Mouse (Mus musculus) forebrain, embryonic 15.5 days (tissue): ENCODE data around the gene Nr1i3. TPM values are rescaled to one million over a fixed set of nuclear protein-coding genes. Genes with fewer than 3 reads are reported as not detected.

Source experiments
- ATAC-seq: fragments of 200-750 bp; cut with Nextera tagmentation; replicated peaks from 2 replicates; pipeline ENCODE4 v1.8.0; 2017; ENCODE audit warnings: mild to moderate bottlenecking, moderate TSS enrichment, moderate library complexity
- H3K27ac ChIP-seq: fragments of 300-500 bp; sonication (generic); replicated peaks from 2 replicates; pipeline ENCODE4 v1.5.1; 2015; ENCODE audit warnings: mild to moderate bottlenecking, inconsistent platforms
- H3K27me3 ChIP-seq: fragments of 300-500 bp; sonication (generic); 2 replicates; pipeline ENCODE4 v1.6.1; 2015; ENCODE audit warnings: inconsistent platforms
- H3K36me3 ChIP-seq: fragments of 300-500 bp; sonication (generic); 2 replicates; pipeline ENCODE4 v1.6.1; 2015; ENCODE audit warnings: mild to moderate bottlenecking, inconsistent platforms
- H3K4me1 ChIP-seq: fragments of 300-500 bp; sonication (generic); 2 replicates; pipeline ENCODE4 v1.6.1; 2015; ENCODE audit warnings: inconsistent platforms
- H3K4me2 ChIP-seq: fragments of 300-500 bp; sonication (generic); replicated peaks from 2 replicates; pipeline ENCODE4 v1.6.1; 2015; ENCODE audit warnings: mild to moderate bottlenecking, inconsistent platforms
- H3K4me3 ChIP-seq: fragments of 300-500 bp; sonication (generic); 2 replicates; pipeline ENCODE4 v1.5.1; 2015; ENCODE audit warnings: mild to moderate bottlenecking, inconsistent platforms
- H3K9ac ChIP-seq: fragments of 300-500 bp; sonication (generic); replicated peaks from 2 replicates; pipeline ENCODE4 v1.6.1; 2015; ENCODE audit warnings: mild to moderate bottlenecking, inconsistent platforms
- H3K9me3 ChIP-seq: fragments of 300-500 bp; sonication (generic); 2 replicates; pipeline ENCODE4 v1.6.1; 2016; ENCODE audit warnings: inconsistent platforms
- WGBS: fragments of 180-500 bp; shearing (Covaris S2); methylation state at CpG from one replicate; pipeline ENCODE4 v1.1.7; 2015; ENCODE audit warnings: mixed read lengths; 5-methylcytosine and 5-hydroxymethylcytosine counted together
- polyA plus RNA-seq: library from polyadenylated mRNA; unstranded; fragments of >200 nt; fragmentation: Nextera tagmentation; extraction: Ambion mirVana; gene quantifications from 2 replicates; pipeline ENCODE4 v1.2.1, GENCODE M21; 2015

Nr1i3 gene
- polyA plus RNA-seq, 1 experiment from 2014 or later, result 0.22 TPM

GRCm38 (mm10) chr1:171200769-171201168, 13.0 kb upstream of the Nr1i3 start:
- peaks cover 9% of the 10 kb centered on the region; the same call in 1 of the 2 replicates for H3K27me3 ChIP-seq
- no peak for ATAC-seq
- no peak overlapping the region for H3K4me2 ChIP-seq
- H3K36me3 ChIP-seq, result no peaks in the 10 kb centered on the region
- peaks cover 6% of the 10 kb centered on the region for H3K4me1 ChIP-seq
- H3K4me3 ChIP-seq, result no peak overlapping the region
- WGBS, result 98% methylated on average over 1 of the region's 1 CpGs
- H3K9ac ChIP-seq, result no peak overlapping the region
- H3K9me3 ChIP-seq, result no peaks in the 10 kb centered on the region
- no peak overlapping the region for H3K27ac ChIP-seq

- no peak for ATAC-seq
- H3K36me3 ChIP-seq, result no peaks in the 10 kb centered on the region
Measured at GRCm38 (mm10) chr1:171203471-171204248, 10.1 kb upstream of the Nr1i3 start.

GRCm38 (mm10) chr1:171204249-171204644, 9.5 kb upstream of the Nr1i3 start:
- Histone ChIP-seq H3K4me3 (no peak overlapping the region), H3K36me3 (no peaks in the 10 kb centered on the region), H3K4me1 (no peaks in the 10 kb centered on the region), H3K27me3 (no peaks in the 10 kb centered on the region), H3K9me3 (no peaks in the 10 kb centered on the region), H3K9ac (no peak overlapping the region), H3K4me2 (no peak overlapping the region), H3K27ac (no peak overlapping the region)
- ATAC-seq, result no peak
- WGBS, result 80% methylated on average over 7 of the region's 7 CpGs

More at GRCm38 (mm10) chr1:171203471-171204248, 10.1 kb upstream of the Nr1i3 start:
- Histone ChIP-seq H3K4me2 (no peak overlapping the region), H3K9me3 (no peaks in the 10 kb centered on the region), H3K4me3 (no peak overlapping the region), H3K4me1 (no peaks in the 10 kb centered on the region), H3K27ac (no peak overlapping the region), H3K27me3 (no peaks in the 10 kb centered on the region), H3K9ac (no peak overlapping the region)
- 54% methylated on average over 10 of the region's 11 CpGs for WGBS

- no peaks in the 10 kb centered on the region for H3K4me1 ChIP-seq
- no peak overlapping the region for H3K4me3 ChIP-seq
- H3K36me3 ChIP-seq, result no peaks in the 10 kb centered on the region
- H3K27me3 ChIP-seq, result no peaks in the 10 kb centered on the region
- H3K9ac ChIP-seq, result no peak overlapping the region
- no peak for ATAC-seq
- H3K9me3 ChIP-seq, result no peaks in the 10 kb centered on the region
- H3K27ac ChIP-seq, result no peak overlapping the region
- WGBS, result 51% methylated on average over 6 of the region's 6 CpGs
- no peak overlapping the region for H3K4me2 ChIP-seq
Measured at GRCm38 (mm10) chr1:171205704-171206493, 7.9 kb upstream of the Nr1i3 start.

GRCm38 (mm10) chr1:171209409-171209808, 4.4 kb upstream of the Nr1i3 start:
- Histone ChIP-seq H3K27ac (no peak overlapping the region), H3K36me3 (no peaks in the 10 kb centered on the region), H3K4me3 (no peak overlapping the region), H3K9me3 (no peaks in the 10 kb centered on the region), H3K27me3 (no peaks in the 10 kb centered on the region), H3K9ac (no peak overlapping the region), H3K4me1 (no peaks in the 10 kb centered on the region), H3K4me2 (no peak overlapping the region)
- no peak for ATAC-seq
- WGBS, result 15% methylated on average over 4 of the region's 4 CpGs

GRCm38 (mm10) chr1:171212854-171213253, 916 bp upstream of the Nr1i3 start:
- no peak overlapping the region for H3K4me2 ChIP-seq
- H3K4me3 ChIP-seq, result no peak overlapping the region
- 0 out of 2 replicates have a peak, but pooled peaks cover 2% of the 10 kb centered on the region for H3K36me3 ChIP-seq
- H3K27ac ChIP-seq, result no peak overlapping the region
- no peaks in the 10 kb centered on the region for H3K9me3 ChIP-seq
- no peak for ATAC-seq
- H3K4me1 ChIP-seq, result no peaks in the 10 kb centered on the region
- H3K9ac ChIP-seq, result no peak overlapping the region
- H3K27me3 ChIP-seq, result no peaks in the 10 kb centered on the region
- 39% methylated on average over 3 of the region's 3 CpGs for WGBS

GRCm38 (mm10) chr1:171216241-171216955, 2.6 kb downstream of the Nr1i3 start:
- Histone ChIP-seq H3K27me3 (no peaks in the 10 kb centered on the region), H3K4me2 (no peak overlapping the region), H3K4me1 (peaks cover 6% of the 10 kb centered on the region), H3K36me3 (peaks cover 19% of the 10 kb centered on the region; the same call in 1 of the 2 replicates), H3K27ac (no peak overlapping the region), H3K9me3 (no peaks in the 10 kb centered on the region), H3K4me3 (no peak overlapping the region), H3K9ac (no peak overlapping the region)
- ATAC-seq, result no peak
- 90% methylated on average over 18 of the region's 18 CpGs for WGBS

- H3K4me3 ChIP-seq, result peak overlapping the region; percentile 66
- peak overlapping the region; percentile 79 for H3K4me2 ChIP-seq
- no peaks in the 10 kb centered on the region for H3K27me3 ChIP-seq
- H3K36me3 ChIP-seq, result peaks cover 19% of the 10 kb centered on the region; the same call in 1 of the 2 replicates
- WGBS, result 7% methylated on average over 10 of the region's 10 CpGs
- H3K9ac ChIP-seq, result no peak overlapping the region
- ATAC-seq, result peak; percentile 12
- H3K4me1 ChIP-seq, result peaks cover 18% of the 10 kb centered on the region
- H3K27ac ChIP-seq, result no peak overlapping the region
- no peaks in the 10 kb centered on the region for H3K9me3 ChIP-seq
Measured at GRCm38 (mm10) chr1:171220871-171221270, 7.1 kb downstream of the Nr1i3 start.

- no peak for ATAC-seq
- H3K36me3 ChIP-seq, result peaks cover 19% of the 10 kb centered on the region; the same call in 1 of the 2 replicates
- no peaks in the 10 kb centered on the region for H3K27me3 ChIP-seq
- WGBS, result 6% methylated on average over 22 of the region's 22 CpGs
- peak overlapping the region; percentile 58 for H3K9ac ChIP-seq
- peak overlapping the region; percentile 66 for H3K4me3 ChIP-seq
- H3K4me2 ChIP-seq, result peak overlapping the region; percentile 79
- H3K9me3 ChIP-seq, result no peaks in the 10 kb centered on the region
- peak overlapping the region; percentile 47; the same call in 1 of the 2 replicates for H3K27ac ChIP-seq
- H3K4me1 ChIP-seq, result peaks cover 18% of the 10 kb centered on the region
Measured at GRCm38 (mm10) chr1:171221281-171222193, 7.8 kb downstream of the Nr1i3 start.

- H3K9me3 ChIP-seq, result no peaks in the 10 kb centered on the region
- peak; percentile 97 for ATAC-seq
- H3K4me2 ChIP-seq, result peak within 1 kb of the TSS; percentile 79
- peaks cover 18% of the 10 kb centered on the region; the same call in 1 of the 2 replicates for H3K36me3 ChIP-seq
- H3K9ac ChIP-seq, result peak within 1 kb of the TSS; percentile 58
- 2% methylated on average over 28 of the region's 28 CpGs for WGBS
- peak within 1 kb of the TSS; percentile 66 for H3K4me3 ChIP-seq
- no peaks in the 10 kb centered on the region for H3K27me3 ChIP-seq
- H3K4me1 ChIP-seq, result peaks cover 18% of the 10 kb centered on the region
- peak within 1 kb of the TSS; percentile 75 for H3K27ac ChIP-seq
Measured at GRCm38 (mm10) chr1:171222238-171223155, 8.7 kb downstream of the Nr1i3 start, which contains the start of gene Tomm40l. Gene Tomm40l (minus strand): TSS chr1:171222514.
